Mouse (Mus musculus) left cerebral cortex, postnatal 14 days (tissue): ENCODE results near the gene Ddah2. TPM values are rescaled to one million over a fixed set of nuclear protein-coding genes. Genes with fewer than 3 reads are reported as not detected.

Experiments
- DNase-seq, 2 experiments: peaks; one replicate each; pipeline ENCODE4 v3.0.0; 2021 to 2022; ENCODE audit warnings: low spot score in 2 of 2, mixed read lengths in 1 of 2
- intact Hi-C: fragments of 180-260 bp; cut with DNase I; formaldehyde crosslinking; loops from one replicate; pipeline ENCODE4 v1.15.1; 2025
- total RNA-seq, 2 experiments: library from RNA; stranded (reverse); gene quantifications; 2 replicates each; pipeline ENCODE4 v1.2.3; 2021

Gene Ddah2
- total RNA-seq, 2 experiments from 2014 or later, result 16.9 to 19.4 TPM

GRCm38 (mm10) chr17:35092403-35093198, 33.8 kb downstream of the Ddah2 start:
- DNase-seq, result no peak
- intact Hi-C loops, result no loop called here

GRCm38 (mm10) chr17:35094475-35095365, 35.9 kb downstream of the Ddah2 start:
- intact Hi-C loops, result no loop called here
- no peak for DNase-seq

DNA sequence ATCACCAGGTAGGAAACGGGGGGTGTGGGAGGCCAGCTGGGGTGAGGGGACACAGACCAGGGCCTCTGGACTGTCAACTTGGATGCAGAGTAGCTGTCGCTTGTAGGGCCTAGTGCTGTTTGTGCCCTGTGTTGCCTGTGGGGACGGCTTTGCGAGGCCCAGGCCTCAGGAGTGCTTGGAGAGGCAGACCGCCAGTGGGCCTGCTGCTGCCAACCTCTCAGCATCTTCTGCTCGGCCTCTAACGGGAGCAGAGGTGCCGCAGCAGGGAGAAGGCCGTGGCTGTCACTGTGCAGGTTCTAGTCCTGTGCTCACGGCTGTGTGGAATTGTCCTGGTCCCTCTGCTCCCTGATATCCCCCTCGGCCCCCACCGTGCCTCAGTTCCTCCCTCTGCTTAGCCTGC, 37.8 kb downstream of the Ddah2 start:
- no peak for DNase-seq
- intact Hi-C loops, result no loop called here

DNA sequence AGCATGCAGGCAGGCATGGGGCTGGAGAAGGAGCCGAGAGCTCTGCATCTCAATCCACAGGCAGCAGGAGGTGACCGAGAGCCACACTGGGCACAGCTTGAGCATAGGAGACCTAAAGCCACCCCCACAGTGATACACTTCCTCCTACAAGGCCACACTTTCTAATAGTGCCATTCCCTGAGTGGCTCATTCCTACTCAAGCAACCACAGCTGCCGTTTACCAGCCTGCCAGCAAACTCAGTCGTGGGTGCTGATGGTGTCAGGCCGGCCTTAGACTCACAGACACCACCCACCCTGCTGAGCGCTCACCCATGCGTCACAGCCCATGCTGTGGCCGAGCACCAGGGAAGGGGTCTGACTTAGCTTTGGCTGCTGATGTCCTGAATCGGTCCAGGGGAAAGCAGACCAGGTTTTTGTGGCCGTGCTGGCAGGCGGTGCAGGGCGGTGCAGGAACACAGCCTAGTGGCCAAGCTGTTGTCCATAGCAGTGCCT, 38.4 kb downstream of the Ddah2 start:
- intact Hi-C loops, result no loop called here
- peak; percentile 39 to 68 for DNase-seq

DNA sequence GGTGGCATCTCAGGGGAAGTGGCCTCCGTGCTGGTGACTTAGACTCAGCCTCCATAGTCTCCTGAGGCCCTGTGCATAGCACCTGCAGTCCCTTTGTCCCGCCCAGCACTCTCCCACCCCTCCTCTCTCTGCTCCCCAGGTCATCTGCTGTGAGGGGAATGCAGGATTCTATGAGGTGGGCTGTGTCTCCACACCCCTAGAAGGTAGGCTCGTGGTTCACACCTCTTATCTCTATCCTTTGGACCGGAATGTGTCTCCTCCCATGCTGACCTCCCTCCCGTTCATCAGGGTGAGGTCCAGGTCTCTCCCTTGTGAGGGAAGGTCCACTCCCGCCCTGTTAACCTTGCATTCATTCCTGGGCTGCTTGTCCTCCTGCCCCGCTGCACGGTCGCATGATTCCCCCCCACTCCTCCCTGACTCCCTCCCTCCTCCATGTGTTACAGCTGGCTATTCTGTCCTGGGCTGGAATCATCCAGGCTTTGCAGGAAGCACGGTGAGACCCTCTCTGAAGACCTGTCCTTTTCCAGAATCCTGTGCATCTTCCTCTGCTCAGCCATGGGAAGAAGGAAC, 41.4 kb downstream of the Ddah2 start:
- intact Hi-C loops, result no loop called here
- DNase-seq, result no peak

DNA sequence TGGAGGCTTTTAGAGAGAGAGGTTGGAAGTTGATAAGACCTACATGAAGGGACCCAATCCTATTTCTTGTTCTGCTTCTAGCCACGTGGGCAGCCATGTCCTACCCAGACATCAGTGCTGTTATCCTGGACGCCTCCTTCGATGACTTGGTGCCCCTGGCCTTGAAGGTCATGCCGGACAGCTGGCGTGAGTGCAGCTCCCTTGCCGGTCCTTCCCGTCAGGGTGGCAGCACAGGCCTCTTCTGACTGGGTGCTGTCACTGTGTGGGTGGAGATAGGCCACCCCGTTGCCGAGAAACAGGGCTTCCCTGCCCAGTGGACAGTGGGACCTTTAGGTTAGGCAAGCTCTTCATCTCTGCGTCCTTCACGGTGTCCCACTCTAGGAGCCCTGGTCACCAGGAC, 42.3 kb downstream of the Ddah2 start:
- DNase-seq, result no peak
- intact Hi-C loops, result no loop called here

DNA sequence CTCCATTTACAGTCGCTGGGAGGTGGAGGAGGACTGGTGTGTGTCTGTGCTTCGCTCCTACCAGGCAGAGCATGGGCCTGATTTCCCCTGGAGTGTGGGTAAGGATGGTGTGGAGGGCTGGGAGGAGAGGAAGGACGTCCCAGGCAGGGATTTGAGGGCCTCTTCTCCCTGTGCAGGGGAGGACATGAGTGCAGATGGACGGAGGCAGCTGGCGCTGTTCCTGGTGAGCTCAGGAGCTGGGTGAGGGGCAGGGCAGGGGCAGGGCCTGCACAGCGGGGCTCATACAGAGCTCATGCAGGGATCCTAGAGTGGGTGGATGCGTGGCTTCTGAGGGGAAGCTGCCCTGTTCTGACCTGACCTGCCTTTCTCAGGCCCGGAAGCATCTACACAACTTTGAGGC, 43.5 kb downstream of the Ddah2 start:
- DNase-seq, result no peak
- intact Hi-C loops, result no loop called here

- intact Hi-C loops, result no loop called here
- DNase-seq, result no peak
These were observed 44.4 kb downstream of the Ddah2 start for GRCm38 (mm10) chr17:35103221-35103690.

DNA sequence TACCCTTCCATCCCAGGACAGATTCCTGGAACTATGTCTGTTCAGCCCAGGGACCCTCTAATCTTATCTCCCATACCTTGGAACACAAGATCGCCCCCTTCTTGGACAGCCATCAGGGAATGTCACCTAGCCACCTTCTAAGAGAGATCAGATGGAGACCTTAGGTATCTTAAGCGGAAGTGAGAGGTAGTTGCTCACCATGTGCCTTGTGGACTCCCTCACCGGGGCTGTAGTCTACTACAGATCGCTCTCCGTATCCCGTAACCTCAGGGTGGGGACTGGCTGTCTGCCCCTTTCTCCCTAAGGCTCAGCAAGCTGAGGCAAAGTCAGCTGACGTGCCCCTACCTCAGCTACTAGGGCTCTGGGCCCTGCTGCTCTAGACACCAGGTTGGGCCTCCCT, 45.2 kb downstream of the Ddah2 start:
- no peak for DNase-seq
- intact Hi-C loops, result no loop called here

GRCm38 (mm10) chr17:35104754-35105153, 45.9 kb downstream of the Ddah2 start:
- intact Hi-C loops, result no loop called here
- no peak for DNase-seq

DNA sequence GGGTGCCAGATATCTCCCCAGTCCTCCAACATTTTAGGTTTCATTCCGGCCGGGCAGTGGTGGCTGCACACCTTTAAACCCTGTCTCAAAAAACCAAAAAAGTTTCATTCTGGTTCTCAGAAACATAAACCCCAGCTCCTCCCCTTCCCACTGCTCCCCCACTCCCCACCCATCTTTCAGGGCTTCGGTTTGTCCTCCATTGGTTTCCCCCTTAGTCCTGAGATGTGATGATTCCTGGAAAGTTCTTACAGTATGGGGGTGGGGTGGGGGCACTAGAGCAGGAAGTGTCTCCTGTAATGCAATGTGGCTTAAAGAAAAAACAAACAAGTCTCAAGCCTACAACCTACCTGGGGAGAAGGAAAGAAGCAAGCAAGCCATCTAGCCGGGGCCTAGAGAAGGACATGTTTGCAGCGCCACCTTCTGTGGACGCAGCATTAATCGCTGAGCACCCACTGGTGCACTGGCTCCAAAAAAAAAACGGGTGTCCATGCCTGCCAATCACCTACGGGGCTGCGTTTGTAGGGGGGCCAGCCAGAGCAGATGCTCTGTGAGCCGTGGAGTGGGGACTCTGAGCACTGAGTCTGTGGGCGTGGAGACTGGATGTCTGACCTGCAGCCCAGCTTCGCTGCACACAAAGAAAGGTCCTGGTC, 47.0 kb downstream of the Ddah2 start:
- DNase-seq, result peak in 1 of 2 experiments; percentile 35
- intact Hi-C loops, result loop anchor here (2.0 kb wide), 1 partner anchor 85 kb away; no protein-coding TSS in a partner anchor

GRCm38 (mm10) chr17:35106522-35106921, 47.7 kb downstream of the Ddah2 start:
- intact Hi-C loops, result loop anchor here (2.0 kb wide), 1 partner anchor 86 kb away; no protein-coding TSS in a partner anchor

DNA sequence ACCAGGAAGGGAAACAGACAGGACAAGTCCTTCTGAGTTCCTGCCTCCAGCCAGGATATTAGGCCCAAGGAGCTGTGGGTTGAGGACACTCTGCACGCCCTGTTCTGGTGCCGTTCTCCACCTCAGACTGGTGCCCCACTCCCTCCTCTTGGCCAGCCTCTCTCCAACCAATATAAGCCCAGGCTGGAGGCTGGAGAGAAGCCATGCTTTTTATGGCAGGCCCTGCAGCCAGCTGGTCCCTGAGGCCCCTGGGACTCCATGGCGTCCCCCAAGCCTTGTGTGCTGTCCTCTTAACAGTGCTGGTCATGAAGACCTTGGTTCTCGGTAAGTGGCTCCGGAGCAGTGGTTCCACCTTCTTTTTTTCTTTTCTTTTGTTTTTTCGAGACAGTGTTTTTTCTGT, 49.3 kb downstream of the Ddah2 start, which contains the start of gene Ly6g5c:
TSS of gene Ly6g5c (plus strand) at position 183 of the 400 bp plus-strand sequence.
- intact Hi-C loops, result no loop called here
- DNase-seq, result no peak

More at GRCm38 (mm10) chr17:35106522-35106921, 47.7 kb downstream of the Ddah2 start:
- DNase-seq, result no peak

Other genes with a start within 250 kb of the Ddah2 start
- 10 to 100 TPM; 58.2 to 59.3 TPM for gene Stk19, start 222.1 kb upstream of the Ddah2 start, total RNA-seq
- gene Dxo, start 222.0 kb upstream of the Ddah2 start, total RNA-seq, result 10 to 100 TPM; 33.5 to 35.8 TPM
- gene Skiv2l, start 208.8 kb upstream of the Ddah2 start, total RNA-seq, result 10 to 100 TPM; 68.5 to 73.1 TPM
- gene Nelfe, start 208.6 kb upstream of the Ddah2 start, total RNA-seq, result 10 to 100 TPM; 29.1 to 30.5 TPM
- under 1 TPM in 1 of 2 experiments, not detected in 1; 0.20 TPM for gene Cfb, start 196.5 kb upstream of the Ddah2 start, total RNA-seq
- 1 to 10 TPM; 5.0 to 5.1 TPM for gene Zbtb12, start 179.6 kb upstream of the Ddah2 start, total RNA-seq
- under 1 TPM in 1 of 2 experiments, not detected in 1; 0.26 TPM for gene Gm20547, start 177.0 kb upstream of the Ddah2 start, total RNA-seq
- 1 to 10 TPM; 2.5 to 2.9 TPM for gene C2, start 160.8 kb upstream of the Ddah2 start, total RNA-seq
- 100 to 1,000 TPM; 166 to 171 TPM for gene Ehmt2, start 160.6 kb upstream of the Ddah2 start, total RNA-seq
- gene Slc44a4, start 144.6 kb upstream of the Ddah2 start, total RNA-seq, result under 1 TPM; 0.38 to 0.40 TPM
- gene Neu1, start 127.8 kb upstream of the Ddah2 start, total RNA-seq, result 10 to 100 TPM; 32.1 to 32.8 TPM
- gene Hspa1b, start 99.8 kb upstream of the Ddah2 start, total RNA-seq, result 1 to 10 TPM; 3.3 to 3.5 TPM
- not detected for gene Gm20481, start 89.1 kb upstream of the Ddah2 start, total RNA-seq
- gene Hspa1a, start 86.9 kb upstream of the Ddah2 start, total RNA-seq, result 1 to 10 TPM; 5.5 to 6.7 TPM
- under 1 TPM; 0.15 TPM for gene Hspa1l, start 86.3 kb upstream of the Ddah2 start, total RNA-seq
- 10 to 100 TPM; 19.9 to 25.7 TPM for gene Lsm2, start 77.2 kb upstream of the Ddah2 start, total RNA-seq
- 10 to 100 TPM; 43.1 to 48.6 TPM for gene Vars, start 58.0 kb upstream of the Ddah2 start, total RNA-seq
- under 1 TPM; 0.17 to 0.24 TPM for gene Vwa7, start 42.5 kb upstream of the Ddah2 start, total RNA-seq
- under 1 TPM in 1 of 2 experiments, not detected in 1; 0.92 TPM for gene Sapcd1, start 31.0 kb upstream of the Ddah2 start, total RNA-seq
- under 1 TPM; 0.59 to 0.75 TPM for gene Msh5, start 12.3 kb upstream of the Ddah2 start, total RNA-seq
- gene Clic1, start 9.1 kb upstream of the Ddah2 start, total RNA-seq, result 10 to 100 TPM; 10.1 to 13.8 TPM
- gene Ly6g6c, start 6.4 kb downstream of the Ddah2 start, total RNA-seq, result not detected
- gene Mpig6b, start 7.1 kb downstream of the Ddah2 start, total RNA-seq, result not detected
- 1 to 10 TPM; 2.4 to 2.9 TPM for gene Ly6g6e, start 17.9 kb downstream of the Ddah2 start, total RNA-seq
- 1 to 10 TPM in 1 of 2 experiments, not detected in 1; 1.2 TPM for gene Ly6g6d, start 19.0 kb downstream of the Ddah2 start, total RNA-seq
- not detected for gene Ly6g6f, start 26.6 kb downstream of the Ddah2 start, total RNA-seq
- 100 to 1,000 TPM; 101 to 113 TPM for gene Abhd16a, start 30.2 kb downstream of the Ddah2 start, total RNA-seq
- not detected for gene Ly6g5c, start 49.2 kb downstream of the Ddah2 start, total RNA-seq
- under 1 TPM in 1 of 2 experiments, not detected in 1; 0.59 TPM for gene Ly6g5b, start 56.4 kb downstream of the Ddah2 start, total RNA-seq
- gene Gpank1, start 62.4 kb downstream of the Ddah2 start, total RNA-seq, result 10 to 100 TPM; 13.2 to 13.8 TPM
- gene Csnk2b, start 63.0 kb downstream of the Ddah2 start, total RNA-seq, result 100 to 1,000 TPM; 195 to 225 TPM
- gene D17H6S53E, start 67.3 kb downstream of the Ddah2 start, total RNA-seq, result 10 to 100 TPM; 24.6 TPM
- not detected for gene Apom, start 73.0 kb downstream of the Ddah2 start, total RNA-seq
- gene Bag6, start 76.1 kb downstream of the Ddah2 start, total RNA-seq, result 100 to 1,000 TPM; 285 to 306 TPM
- 100 to 1,000 TPM; 272 to 274 TPM for gene Prrc2a, start 105.9 kb downstream of the Ddah2 start, total RNA-seq
- 10 to 100 TPM; 10.6 to 12.3 TPM for gene Aif1, start 117.0 kb downstream of the Ddah2 start, total RNA-seq
- gene Lst1, start 129.4 kb downstream of the Ddah2 start, total RNA-seq, result 1 to 10 TPM; 5.8 to 7.8 TPM
- gene Ltb, start 135.4 kb downstream of the Ddah2 start, total RNA-seq, result 1 to 10 TPM in 1 of 2 experiments, under 1 TPM in 1; 0.55 to 1.0 TPM
- gene Tnf, start 143.0 kb downstream of the Ddah2 start, total RNA-seq, result not detected
- gene Lta, start 146.3 kb downstream of the Ddah2 start, total RNA-seq, result under 1 TPM; 0.42 to 0.72 TPM
- gene Gm16181, start 161.8 kb downstream of the Ddah2 start, total RNA-seq, result not detected
- 100 to 1,000 TPM; 454 to 455 TPM for gene Atp6v1g2, start 174.6 kb downstream of the Ddah2 start, total RNA-seq
- gene Nfkbil1, start 176.8 kb downstream of the Ddah2 start, total RNA-seq, result 10 to 100 TPM; 12.2 to 14.3 TPM
- 100 to 1,000 TPM; 221 to 230 TPM for gene Ddx39b, start 182.7 kb downstream of the Ddah2 start, total RNA-seq
- 10 to 100 TPM; 18.1 to 18.5 TPM for gene H2-D1, start 203.7 kb downstream of the Ddah2 start, total RNA-seq